Mouse (Mus musculus): ENCODE results near the gene Idnk. TPM values are rescaled to one million over a fixed set of nuclear protein-coding genes. Genes with fewer than 3 reads are reported as not detected.

The Idnk gene
- polyA plus RNA-seq, 1 experiment from 2014 or later: 26.0 TPM

- Histone ChIP-seq H3K27ac (replicated peaks) (no peak overlapping the region), H3K4me1 (peaks cover 19% of the 10 kb centered on the region), H3K9me3 (no peaks in the 10 kb centered on the region), H3K4me3 (no peak overlapping the region), H3K36me3 (peaks cover 75% of the 10 kb centered on the region), H3K9ac (no peak overlapping the region), H3K4me2 (no peak overlapping the region), H3K27me3 (replicated peaks) (no peaks in the 10 kb centered on the region)
- WGBS: 90% methylated on average over 3 of the region's 3 CpGs
- ATAC-seq (ENCODE audit: extremely low read depth, insufficient number of reproducible peaks, low FRiP score, low TSS enrichment): no peak
These were observed 37.5 kb downstream of the Idnk start for GRCm38 (mm10) chr13:58194908-58195307.

- Histone ChIP-seq H3K4me3 (no peak overlapping the region), H3K4me1 (peaks cover 27% of the 10 kb centered on the region), H3K4me2 (no peak overlapping the region), H3K9me3 (no peaks in the 10 kb centered on the region), H3K9ac (no peak overlapping the region), H3K27ac (replicated peaks) (no peak overlapping the region), H3K27me3 (replicated peaks) (no peaks in the 10 kb centered on the region), H3K36me3 (peaks cover 53% of the 10 kb centered on the region)
- 82% methylated on average over 3 of the region's 3 CpGs for WGBS
- ATAC-seq (ENCODE audit: extremely low read depth, insufficient number of reproducible peaks, low FRiP score, low TSS enrichment): no peak
These were observed 39.8 kb downstream of the Idnk start for GRCm38 (mm10) chr13:58197211-58197610.

- ATAC-seq (ENCODE audit: extremely low read depth, insufficient number of reproducible peaks, low FRiP score, low TSS enrichment): no peak
- Histone ChIP-seq H3K27ac (replicated peaks) (no peak overlapping the region), H3K27me3 (replicated peaks) (no peaks in the 10 kb centered on the region), H3K4me1 (peaks cover 31% of the 10 kb centered on the region), H3K4me3 (no peak overlapping the region), H3K36me3 (peaks cover 46% of the 10 kb centered on the region), H3K9me3 (no peaks in the 10 kb centered on the region), H3K4me2 (no peak overlapping the region), H3K9ac (no peak overlapping the region)
- 56% methylated on average over 7 of the region's 7 CpGs for WGBS
These were observed 40.7 kb downstream of the Idnk start for GRCm38 (mm10) chr13:58197981-58198640.

- H3K9ac ChIP-seq: no peak overlapping the region
- H3K4me1 ChIP-seq: peaks cover 41% of the 10 kb centered on the region
- WGBS: 88% methylated on average over 6 of the region's 6 CpGs
- H3K4me3 ChIP-seq: no peak overlapping the region
- no peak overlapping the region for H3K27ac ChIP-seq (replicated peaks)
- H3K4me2 ChIP-seq: no peak overlapping the region
- no peaks in the 10 kb centered on the region for H3K27me3 ChIP-seq (replicated peaks)
- no peak for ATAC-seq (ENCODE audit: extremely low read depth, insufficient number of reproducible peaks, low FRiP score, low TSS enrichment)
- H3K9me3 ChIP-seq: no peaks in the 10 kb centered on the region
- H3K36me3 ChIP-seq: peaks cover 18% of the 10 kb centered on the region
These were observed 43.9 kb downstream of the Idnk start for GRCm38 (mm10) chr13:58201343-58201742.

GRCm38 (mm10) chr13:58201908-58202307 is 44.5 kb downstream of the Idnk start:
- ATAC-seq (ENCODE audit: extremely low read depth, insufficient number of reproducible peaks, low FRiP score, low TSS enrichment): no peak
- no peak overlapping the region for H3K4me2 ChIP-seq
- 90% methylated on average over 3 of the region's 3 CpGs for WGBS

GRCm38 (mm10) chr13:58202903-58203302 is 45.5 kb downstream of the Idnk start:
- 89% methylated on average over 1 of the region's 1 CpGs for WGBS
- H3K4me3 ChIP-seq: no peak overlapping the region
- no peak for ATAC-seq (ENCODE audit: extremely low read depth, insufficient number of reproducible peaks, low FRiP score, low TSS enrichment)

More at GRCm38 (mm10) chr13:58201908-58202307, 44.5 kb downstream of the Idnk start:
- Histone ChIP-seq H3K36me3 (peaks cover 13% of the 10 kb centered on the region), H3K9me3 (no peaks in the 10 kb centered on the region), H3K27me3 (replicated peaks) (no peaks in the 10 kb centered on the region), H3K27ac (replicated peaks) (no peak overlapping the region), H3K9ac (no peak overlapping the region), H3K4me1 (peaks cover 46% of the 10 kb centered on the region), H3K4me3 (no peak overlapping the region)

GRCm38 (mm10) chr13:58204202-58204601 is 46.8 kb downstream of the Idnk start:
- no peak overlapping the region for H3K4me2 ChIP-seq
- ATAC-seq (ENCODE audit: extremely low read depth, insufficient number of reproducible peaks, low FRiP score, low TSS enrichment): no peak
- peaks cover 40% of the 10 kb centered on the region for H3K4me1 ChIP-seq
- no peak overlapping the region for H3K27ac ChIP-seq (replicated peaks)
- no peaks in the 10 kb centered on the region for H3K9me3 ChIP-seq
- H3K9ac ChIP-seq: no peak overlapping the region
- H3K4me3 ChIP-seq: no peak overlapping the region
- H3K27me3 ChIP-seq (replicated peaks): no peaks in the 10 kb centered on the region
- H3K36me3 ChIP-seq: no peaks in the 10 kb centered on the region
- 87% methylated on average over 3 of the region's 3 CpGs for WGBS

More at GRCm38 (mm10) chr13:58202903-58203302, 45.5 kb downstream of the Idnk start:
- H3K36me3 ChIP-seq: peaks cover 3% of the 10 kb centered on the region
- H3K4me1 ChIP-seq: peaks cover 47% of the 10 kb centered on the region
- no peaks in the 10 kb centered on the region for H3K27me3 ChIP-seq (replicated peaks)
- no peak overlapping the region for H3K9ac ChIP-seq
- H3K9me3 ChIP-seq: no peaks in the 10 kb centered on the region
- H3K27ac ChIP-seq (replicated peaks): no peak overlapping the region
- no peak overlapping the region for H3K4me2 ChIP-seq

GRCm38 (mm10) chr13:58204986-58205385 is 47.5 kb downstream of the Idnk start:
- no peak overlapping the region for H3K4me3 ChIP-seq
- no peak for ATAC-seq (ENCODE audit: extremely low read depth, insufficient number of reproducible peaks, low FRiP score, low TSS enrichment)
- no peak overlapping the region for H3K9ac ChIP-seq
- H3K27me3 ChIP-seq (replicated peaks): no peaks in the 10 kb centered on the region
- H3K4me2 ChIP-seq: no peak overlapping the region
- no peaks in the 10 kb centered on the region for H3K36me3 ChIP-seq
- H3K4me1 ChIP-seq: peaks cover 32% of the 10 kb centered on the region
- WGBS: 67% methylated on average over 4 of the region's 4 CpGs
- H3K9me3 ChIP-seq: no peaks in the 10 kb centered on the region
- H3K27ac ChIP-seq (replicated peaks): no peak overlapping the region

GRCm38 (mm10) chr13:58206084-58206483 is 48.6 kb downstream of the Idnk start:
- no peak overlapping the region for H3K4me2 ChIP-seq

GRCm38 (mm10) chr13:58210441-58210840 is 53.0 kb downstream of the Idnk start:
- ATAC-seq (ENCODE audit: extremely low read depth, insufficient number of reproducible peaks, low FRiP score, low TSS enrichment): no peak
- Histone ChIP-seq H3K9me3 (no peaks in the 10 kb centered on the region), H3K4me3 (no peak overlapping the region), H3K27ac (replicated peaks) (no peak overlapping the region), H3K4me1 (peaks cover 53% of the 10 kb centered on the region), H3K36me3 (no peaks in the 10 kb centered on the region), H3K27me3 (replicated peaks) (no peaks in the 10 kb centered on the region), H3K4me2 (no peak overlapping the region), H3K9ac (no peak overlapping the region)
- WGBS: 62% methylated on average over 5 of the region's 5 CpGs

More at GRCm38 (mm10) chr13:58206084-58206483, 48.6 kb downstream of the Idnk start:
- Histone ChIP-seq H3K4me1 (peaks cover 40% of the 10 kb centered on the region), H3K27me3 (replicated peaks) (no peaks in the 10 kb centered on the region), H3K9me3 (no peaks in the 10 kb centered on the region), H3K27ac (replicated peaks) (no peak overlapping the region), H3K36me3 (no peaks in the 10 kb centered on the region), H3K9ac (no peak overlapping the region), H3K4me3 (no peak overlapping the region)
- 72% methylated on average over 4 of the region's 4 CpGs for WGBS
- ATAC-seq (ENCODE audit: extremely low read depth, insufficient number of reproducible peaks, low FRiP score, low TSS enrichment): no peak

GRCm38 (mm10) chr13:58212530-58212929 is 55.1 kb downstream of the Idnk start:
- Histone ChIP-seq H3K36me3 (no peaks in the 10 kb centered on the region), H3K27ac (replicated peaks) (no peak overlapping the region), H3K27me3 (replicated peaks) (no peaks in the 10 kb centered on the region), H3K4me1 (peaks cover 42% of the 10 kb centered on the region), H3K4me2 (no peak overlapping the region), H3K9me3 (no peaks in the 10 kb centered on the region), H3K4me3 (no peak overlapping the region), H3K9ac (no peak overlapping the region)
- WGBS: 62% methylated on average over 2 of the region's 2 CpGs
- no peak for ATAC-seq (ENCODE audit: extremely low read depth, insufficient number of reproducible peaks, low FRiP score, low TSS enrichment)

GRCm38 (mm10) chr13:58213801-58214200 is 56.4 kb downstream of the Idnk start:
- Histone ChIP-seq H3K9me3 (no peaks in the 10 kb centered on the region), H3K4me3 (peak overlapping the region; percentile 99), H3K4me1 (peaks cover 42% of the 10 kb centered on the region), H3K36me3 (no peaks in the 10 kb centered on the region), H3K4me2 (peak overlapping the region; percentile 71), H3K27me3 (replicated peaks) (no peaks in the 10 kb centered on the region), H3K27ac (replicated peaks) (no peak overlapping the region), H3K9ac (peak overlapping the region; percentile 99)
- WGBS: 46% methylated on average over 8 of the region's 8 CpGs
- no peak for ATAC-seq (ENCODE audit: extremely low read depth, insufficient number of reproducible peaks, low FRiP score, low TSS enrichment)
